Mouse (Mus musculus) subcutaneous adipose tissue, adult 2 months (tissue): ENCODE measurements around the gene Ifnb1. TPM values are rescaled to one million over a fixed set of nuclear protein-coding genes. Genes with fewer than 3 reads are reported as not detected.

Experiments used
- polyA plus RNA-seq: library from polyadenylated mRNA; depleted of rRNA; stranded (reverse); fragments of >200 nt; gene quantifications from 2 replicates; pipeline ENCODE4 v1.2.3, GENCODE M21; 2012; ENCODE audit warnings: low replicate concordance; rRNA removed

Gene Ifnb1
- polyA plus RNA-seq: not detected in 2 replicates

GRCm38 (mm10) chr4:88522674-88523073 is at the start of gene Ifnb1:
Gene Ifnb1, minus strand, starts transcription at chr4:88522774.

GRCm38 (mm10) chr4:88571698-88572097 is 49.1 kb upstream of the Ifnb1 start, which contains the start of gene Ifna14:
Gene Ifna14, minus strand, starts transcription at chr4:88571798.

GRCm38 (mm10) chr4:88558145-88558544 is 35.6 kb upstream of the Ifnb1 start, which contains the start of gene Ifna15:
Gene Ifna15, minus strand, starts transcription at chr4:88558245.

Other genes with a start within 250 kb of the Ifnb1 start
- gene Hacd4, start 83.8 kb downstream of the Ifnb1 start, polyA plus RNA-seq: 5.2 and 6.5 TPM in 2 replicates
- not detected in 2 replicates for gene Ifna15, start 35.5 kb upstream of the Ifnb1 start, polyA plus RNA-seq
- not detected in 2 replicates for gene Ifna14, start 49.0 kb upstream of the Ifnb1 start, polyA plus RNA-seq
- gene Ifna9, start 69.6 kb upstream of the Ifnb1 start, polyA plus RNA-seq: not detected in 2 replicates
- gene Ifna12, start 80.6 kb upstream of the Ifnb1 start, polyA plus RNA-seq: not detected in 2 replicates
- gene C87499, start 111.6 kb upstream of the Ifnb1 start, polyA plus RNA-seq: not detected in 2 replicates
- not detected in 2 replicates for gene Ifna13, start 121.7 kb upstream of the Ifnb1 start, polyA plus RNA-seq
- gene Ifna16, start 154.2 kb upstream of the Ifnb1 start, polyA plus RNA-seq: not detected in 2 replicates
- not detected in 2 replicates for gene Ifna2, start 161.1 kb upstream of the Ifnb1 start, polyA plus RNA-seq
- not detected in 2 replicates for gene Ifnab, start 168.6 kb upstream of the Ifnb1 start, polyA plus RNA-seq
- 0.23 and 0.35 TPM in 2 replicates for gene Gm26566, start 199.0 kb upstream of the Ifnb1 start, polyA plus RNA-seq
- 16.0 and 29.7 TPM in 2 replicates for gene Klhl9, start 199.7 kb upstream of the Ifnb1 start, polyA plus RNA-seq
- not detected in 2 replicates for gene Gm13271, start 232.1 kb upstream of the Ifnb1 start, polyA plus RNA-seq
- not detected in 2 replicates for gene Gm13283, start 237.3 kb upstream of the Ifnb1 start, polyA plus RNA-seq